Mouse (Mus musculus): ENCODE measurements around the gene Ddx31.

The Ddx31 gene

DNA sequence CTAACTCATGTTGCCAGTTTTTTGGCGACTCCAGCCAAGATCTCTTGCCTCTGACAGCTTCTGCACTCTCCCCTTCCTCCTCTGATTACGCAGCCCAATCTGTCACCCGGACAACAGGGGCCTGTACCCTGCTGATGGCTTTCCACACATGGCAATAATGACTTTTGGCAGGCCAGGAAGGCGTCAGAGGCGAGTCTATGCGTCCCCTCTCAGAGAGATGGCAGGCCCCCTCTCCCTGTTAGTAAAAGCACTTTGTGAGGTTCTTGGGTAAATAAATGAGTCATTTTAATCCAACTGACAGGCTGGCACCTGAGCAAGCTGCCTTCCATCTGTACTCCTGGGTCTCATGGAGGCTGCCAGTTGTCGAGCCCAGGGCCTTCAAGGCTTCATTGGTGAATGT, 27.3 kb downstream of the Ddx31 start:
- DNase-seq = no peak

DNA sequence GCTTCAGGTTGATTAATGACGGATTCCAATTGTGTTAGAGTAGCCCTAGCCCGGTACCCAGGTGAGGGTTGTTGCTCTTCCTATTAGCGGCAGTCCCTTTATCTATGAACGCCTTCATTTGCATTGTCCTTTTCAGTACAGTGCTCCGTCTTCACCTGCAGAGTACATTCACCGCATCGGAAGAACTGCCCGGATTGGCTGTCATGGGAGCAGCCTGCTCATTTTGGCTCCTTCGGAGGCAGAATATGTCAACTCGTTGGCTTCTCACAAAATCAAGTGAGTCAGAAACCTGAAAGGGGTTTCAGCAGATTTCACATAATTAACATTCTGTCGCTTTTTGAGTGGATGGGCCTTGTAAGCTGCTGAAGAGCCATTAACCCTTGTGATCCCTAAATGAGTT, 35.3 kb downstream of the Ddx31 start:
- no peak for DNase-seq

DNA sequence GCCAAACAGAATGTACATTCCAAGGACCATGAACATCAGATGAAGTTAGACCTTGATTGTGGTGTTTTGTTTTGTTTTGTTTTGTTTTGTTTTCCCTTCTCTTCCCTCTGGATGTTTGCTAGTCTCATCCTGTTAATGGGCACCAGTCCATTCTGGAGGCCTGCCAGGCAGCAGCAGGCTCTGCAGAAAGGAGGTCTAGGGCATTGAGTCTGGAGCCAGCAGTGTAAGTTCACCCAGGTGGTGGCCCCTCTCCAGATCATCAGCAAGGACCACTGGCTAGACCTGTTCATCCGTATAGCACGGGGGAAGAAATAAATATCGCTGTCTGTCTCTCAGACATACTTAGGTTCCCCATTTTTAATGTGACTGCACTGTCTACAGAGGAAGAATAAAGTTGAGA, 41.1 kb downstream of the Ddx31 start:
- DNase-seq = no peak

DNA sequence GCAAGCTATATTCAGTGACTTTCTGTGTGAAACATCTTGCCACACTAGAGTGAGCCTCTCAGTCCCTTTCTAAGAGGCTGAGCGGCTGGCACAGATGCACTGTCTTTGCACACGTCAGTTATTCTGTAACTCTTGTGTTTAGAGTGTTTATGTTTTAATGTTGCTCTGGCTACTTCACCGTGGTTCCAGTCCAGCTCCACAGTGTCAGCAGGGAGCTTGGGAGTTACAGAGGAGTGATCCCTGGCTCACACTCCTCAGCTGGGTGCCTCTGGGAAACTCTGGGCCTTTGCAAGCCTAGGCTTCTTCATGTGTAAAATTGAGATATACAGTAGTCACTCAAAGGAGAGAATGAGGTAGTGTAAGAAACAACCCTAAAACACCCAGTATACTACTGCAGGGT, 41.8 kb downstream of the Ddx31 start:
- no peak for DNase-seq

DNA sequence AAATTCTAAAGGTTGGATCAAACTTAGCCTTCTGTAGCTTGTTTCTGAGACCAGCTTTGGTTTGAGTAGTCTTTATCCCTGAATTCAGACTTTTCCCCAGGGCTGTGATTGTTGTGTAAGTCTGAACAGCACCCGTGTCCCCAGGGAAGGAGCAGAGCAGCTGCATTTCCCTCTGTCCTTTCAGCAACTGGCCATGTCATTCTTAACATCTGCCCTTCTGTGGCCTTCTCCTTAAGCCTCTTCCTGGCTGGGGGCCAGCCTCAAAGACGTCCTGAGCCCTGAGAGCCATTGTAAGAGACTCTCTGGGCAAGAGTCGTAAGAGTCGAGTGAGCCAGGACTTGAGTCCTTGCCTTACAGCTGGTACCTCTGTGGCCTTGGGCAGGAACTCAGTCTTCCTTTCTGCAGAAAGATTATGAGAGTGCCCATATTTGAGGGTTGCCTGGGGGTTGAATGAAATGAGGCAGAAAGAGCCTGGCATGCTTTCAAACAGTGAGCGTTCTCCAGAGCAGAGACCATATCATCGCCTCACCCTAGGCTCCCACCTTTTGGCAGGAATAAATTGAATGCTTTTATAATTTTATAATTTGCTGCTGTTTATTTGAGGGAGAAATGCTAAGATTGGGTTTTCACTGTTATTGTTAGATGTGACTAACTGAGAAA, 42.8 kb downstream of the Ddx31 start:
- no peak for DNase-seq

DNA sequence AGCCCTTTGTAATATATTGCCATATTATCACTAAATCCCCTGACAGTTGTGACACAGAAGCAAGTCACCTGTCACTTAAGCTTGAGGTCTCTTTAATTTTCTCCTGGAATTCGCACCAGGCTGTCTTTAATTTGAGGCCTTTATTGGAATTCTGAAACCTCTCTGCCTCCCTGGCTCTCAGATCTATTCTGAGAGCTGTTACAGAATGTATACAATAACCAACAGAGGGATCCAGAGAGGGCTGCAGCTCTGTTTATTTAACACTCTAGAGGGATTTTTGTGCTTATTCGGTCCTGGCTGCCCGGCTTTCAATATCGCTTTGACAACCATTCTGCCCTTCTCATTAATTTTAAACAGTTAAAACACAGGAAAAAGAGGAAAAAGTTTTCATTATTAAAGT, 44.7 kb downstream of the Ddx31 start:
- DNase-seq = no peak

DNA sequence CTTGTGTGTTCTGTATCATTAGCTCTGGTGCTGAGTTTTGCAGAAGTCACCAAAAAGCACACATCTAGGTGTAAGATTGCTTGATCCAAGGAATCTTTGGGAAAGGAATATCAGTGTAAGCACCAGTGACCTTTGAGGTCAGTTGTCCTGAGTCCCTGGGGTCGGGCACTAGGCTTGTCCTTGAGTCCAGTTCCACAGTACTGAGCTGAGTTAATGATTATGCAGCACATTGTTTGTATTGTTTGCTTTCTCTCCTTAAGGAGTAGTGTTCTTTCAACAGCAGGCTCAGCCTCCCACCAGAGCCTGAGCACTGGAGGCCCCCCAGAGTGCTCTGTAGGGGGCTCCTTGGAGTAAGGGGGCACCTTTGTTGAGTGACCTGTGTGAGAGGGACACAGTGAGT, 52.6 kb downstream of the Ddx31 start:
- DNase-seq = no peak

DNA sequence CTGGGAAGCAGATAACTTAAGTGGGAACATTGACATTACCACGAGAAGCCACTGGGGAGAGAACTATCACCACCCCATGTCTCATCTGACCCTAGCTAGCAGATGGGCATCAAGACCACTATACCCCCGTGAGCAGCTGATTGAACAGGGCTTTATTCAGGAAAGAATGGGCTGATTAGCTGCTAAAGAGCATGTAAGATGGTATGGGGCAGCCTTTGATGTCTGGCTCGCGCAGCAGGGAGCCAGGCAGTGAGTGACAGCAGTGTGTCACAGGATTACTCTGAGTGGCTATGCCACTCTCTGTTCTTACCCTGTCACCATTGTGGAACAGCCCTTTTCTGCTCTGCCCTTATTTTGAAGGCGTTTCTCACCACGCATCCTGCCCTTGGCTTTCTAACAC, 53.3 kb downstream of the Ddx31 start:
- DNase-seq = no peak

DNA sequence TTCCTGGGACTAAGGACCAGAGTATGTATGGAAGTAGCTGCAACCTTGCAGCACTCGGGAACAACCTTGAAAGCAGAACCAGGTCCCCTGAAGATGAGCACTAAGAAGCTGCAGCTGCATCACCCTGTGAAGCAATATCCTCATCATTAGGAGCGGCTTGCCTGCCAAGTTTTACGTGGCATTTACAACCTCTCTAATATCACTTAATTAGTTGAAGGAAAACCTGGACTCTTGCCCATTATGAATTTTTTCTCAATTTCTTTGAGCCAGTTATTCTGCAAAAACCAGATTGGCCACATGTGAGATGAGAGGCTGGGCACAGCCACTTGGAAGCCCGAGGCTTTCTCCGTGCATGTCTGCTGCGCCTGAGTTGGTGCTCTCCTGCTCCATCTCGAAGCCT, 55.7 kb downstream of the Ddx31 start:
- no peak for DNase-seq

DNA sequence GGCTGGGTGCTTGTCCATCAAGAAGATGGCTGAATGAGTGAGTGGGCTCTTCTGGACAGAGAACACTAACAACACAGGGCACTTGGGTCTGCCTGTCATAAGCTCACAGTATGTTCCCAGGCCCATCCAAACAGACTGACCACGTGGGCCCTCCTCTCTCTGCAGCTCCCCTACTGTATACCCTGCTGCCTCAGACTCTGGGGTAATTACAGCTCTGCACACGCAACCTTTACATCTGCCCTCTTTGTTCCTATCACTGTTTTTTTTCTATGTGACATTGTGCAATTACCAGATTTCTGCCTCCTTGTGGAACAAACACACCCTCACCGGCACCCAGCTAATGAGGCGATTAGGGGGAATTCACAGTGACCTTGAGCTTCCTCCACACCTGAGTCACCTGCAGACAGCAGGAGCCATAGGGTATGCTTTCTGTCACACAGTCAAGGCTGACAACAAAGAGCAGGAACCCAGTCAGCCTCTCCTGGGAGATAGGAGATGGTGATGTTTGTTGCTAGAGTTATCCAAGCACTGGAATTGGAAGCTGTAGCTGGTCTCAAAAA, 57.2 kb downstream of the Ddx31 start:
- DNase-seq = no peak

DNA sequence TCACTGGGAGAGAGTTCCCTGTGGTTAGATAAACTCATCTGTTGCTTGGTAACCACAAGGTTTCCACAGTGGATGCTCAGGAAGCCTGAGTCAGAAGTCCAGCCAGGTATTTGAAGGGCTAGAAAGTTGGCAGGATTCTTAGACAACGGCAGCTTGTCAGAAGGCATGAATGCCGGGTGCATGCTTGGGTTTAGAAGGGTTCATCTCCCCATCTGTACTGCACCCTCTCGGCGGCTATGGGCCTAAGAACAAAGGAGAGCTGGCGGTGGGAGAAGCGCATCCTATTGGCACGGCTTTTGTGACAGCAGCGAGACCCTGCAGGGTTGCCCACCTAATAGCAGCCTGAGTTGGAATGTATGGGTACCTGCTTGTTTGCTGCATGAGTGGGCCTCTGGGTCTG, 62.1 kb downstream of the Ddx31 start:
- DNase-seq = no peak

DNA sequence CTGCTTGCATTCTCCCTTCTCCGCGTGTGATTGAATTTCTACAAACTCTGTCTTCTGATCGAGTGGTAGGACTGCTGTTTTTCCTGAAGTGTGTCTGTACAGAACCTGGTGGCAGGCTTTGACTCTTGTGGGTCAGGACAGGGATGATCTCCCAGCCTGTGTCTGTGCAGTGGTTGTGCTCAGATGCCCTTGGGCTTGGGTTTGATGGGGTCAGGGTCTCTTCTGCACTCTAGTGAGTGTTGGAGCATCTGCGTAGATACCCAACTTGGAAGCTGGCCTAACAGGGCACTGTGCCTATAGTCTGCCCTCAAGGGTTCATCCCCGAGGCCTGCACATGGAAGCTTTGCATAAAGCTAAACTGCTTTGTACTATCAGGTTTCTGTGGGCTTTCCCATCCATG, 63.7 kb downstream of the Ddx31 start:
- no peak for DNase-seq

DNA sequence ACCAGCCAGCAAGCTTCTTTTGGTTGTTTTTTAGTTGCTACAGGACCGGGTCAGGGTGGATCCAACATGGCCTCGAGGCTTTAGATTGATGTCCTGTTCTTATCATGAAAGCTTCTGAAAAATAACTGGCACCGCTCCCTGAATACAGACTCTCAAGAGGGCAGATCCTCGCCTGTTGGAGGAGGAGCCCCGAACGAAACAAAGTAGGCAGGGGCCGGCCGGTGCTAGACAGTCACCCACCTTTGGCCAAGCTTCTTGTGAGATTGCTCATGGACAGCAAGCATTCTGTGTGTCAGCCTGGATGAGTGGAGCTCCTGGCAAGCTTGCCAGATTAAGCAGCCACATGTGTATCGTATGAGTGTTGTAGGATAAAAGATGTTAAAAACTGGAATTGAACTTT, 64.6 kb downstream of the Ddx31 start:
- no peak for DNase-seq

DNA sequence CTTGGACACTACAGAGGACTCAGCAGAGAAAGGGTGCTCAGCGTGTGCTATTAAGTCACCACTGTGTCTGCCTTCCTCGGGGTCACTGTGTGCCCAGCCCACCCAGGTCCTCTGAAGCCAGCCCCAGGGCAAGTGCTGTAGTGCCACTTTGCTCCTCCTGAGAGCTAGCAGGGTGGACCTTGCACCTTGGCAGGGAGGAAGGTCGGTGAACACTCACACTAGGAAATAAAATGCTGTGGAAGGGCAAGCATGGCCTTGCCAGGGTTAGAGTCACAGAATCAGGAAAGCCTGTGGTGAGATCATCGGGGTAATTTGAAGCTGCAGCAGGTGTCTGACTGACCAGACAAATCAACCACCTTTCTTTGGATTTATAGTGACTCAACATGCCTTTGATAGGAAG, 65.4 kb downstream of the Ddx31 start:
- no peak for DNase-seq

DNA sequence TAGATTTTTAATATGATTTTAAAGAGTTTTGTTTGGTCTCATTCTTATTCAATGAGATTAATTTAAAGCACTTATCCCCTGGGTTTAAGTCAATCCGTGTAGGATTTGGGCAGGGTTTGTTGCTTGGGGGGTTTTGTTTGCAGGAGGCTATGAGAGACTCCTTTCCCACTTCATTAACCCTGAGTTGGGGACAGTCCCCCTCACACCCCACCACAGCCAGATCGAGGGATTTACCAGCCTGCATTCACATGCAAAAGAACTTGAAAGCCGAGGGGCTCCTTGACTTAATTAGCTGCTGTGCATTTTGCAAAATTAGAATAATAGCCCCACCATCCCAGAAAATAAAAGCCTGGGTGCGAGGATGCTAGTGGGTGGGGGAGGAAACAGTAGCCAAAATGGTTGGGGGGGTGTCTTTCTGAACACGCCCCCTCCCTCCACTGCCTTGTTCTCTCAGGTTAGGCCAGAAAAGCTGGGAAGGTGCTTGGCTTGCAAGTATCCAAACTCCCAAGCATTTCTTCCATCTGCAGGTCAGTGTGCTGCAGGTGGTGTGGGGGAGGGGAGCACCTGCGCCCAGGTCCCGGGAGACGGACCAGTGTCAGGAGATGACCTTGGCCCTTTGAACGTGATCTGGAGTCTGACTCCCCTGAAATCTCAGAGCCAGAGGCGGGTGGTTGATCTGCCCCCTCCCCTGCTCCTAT, 67.6 kb downstream of the Ddx31 start:
- no peak for DNase-seq

DNA sequence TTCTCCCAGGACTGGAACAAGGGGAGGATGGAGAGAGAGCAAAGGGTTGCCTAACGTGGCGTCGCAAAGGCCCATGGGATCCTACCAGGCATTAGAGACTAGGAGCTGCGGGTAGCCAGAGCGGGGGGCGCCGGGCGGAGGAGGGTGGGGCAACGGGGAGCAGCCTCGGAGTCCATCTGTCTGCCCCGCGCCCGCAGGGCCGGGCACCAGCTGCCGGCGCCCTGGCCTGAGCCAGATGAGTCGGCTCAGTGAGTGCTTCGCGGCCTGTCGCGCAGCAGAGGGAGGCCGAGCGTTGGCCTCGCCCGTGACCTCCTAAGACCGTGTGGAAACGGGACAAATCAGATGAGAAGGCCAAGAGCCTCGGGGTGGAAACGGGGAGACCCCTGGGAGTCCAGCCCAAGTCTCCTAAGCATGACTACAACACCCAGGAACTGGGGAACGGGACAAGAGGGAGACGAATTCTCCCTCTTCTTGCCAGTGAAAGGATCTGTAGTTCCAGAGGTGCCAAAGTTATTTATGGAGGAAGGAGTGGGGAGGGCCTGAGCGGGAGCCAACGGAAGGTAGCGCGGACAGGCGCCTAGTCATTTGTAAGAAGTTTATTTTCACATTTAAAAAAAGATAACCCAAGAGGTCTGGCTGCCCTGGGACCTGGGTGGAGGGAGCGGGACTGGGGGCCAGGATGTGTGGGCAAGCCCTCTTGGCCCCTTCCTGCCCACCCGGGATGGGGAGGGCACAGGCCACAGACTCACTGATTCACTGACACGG, 68.4 kb downstream of the Ddx31 start:
- DNase-seq = peak; percentile 13

DNA sequence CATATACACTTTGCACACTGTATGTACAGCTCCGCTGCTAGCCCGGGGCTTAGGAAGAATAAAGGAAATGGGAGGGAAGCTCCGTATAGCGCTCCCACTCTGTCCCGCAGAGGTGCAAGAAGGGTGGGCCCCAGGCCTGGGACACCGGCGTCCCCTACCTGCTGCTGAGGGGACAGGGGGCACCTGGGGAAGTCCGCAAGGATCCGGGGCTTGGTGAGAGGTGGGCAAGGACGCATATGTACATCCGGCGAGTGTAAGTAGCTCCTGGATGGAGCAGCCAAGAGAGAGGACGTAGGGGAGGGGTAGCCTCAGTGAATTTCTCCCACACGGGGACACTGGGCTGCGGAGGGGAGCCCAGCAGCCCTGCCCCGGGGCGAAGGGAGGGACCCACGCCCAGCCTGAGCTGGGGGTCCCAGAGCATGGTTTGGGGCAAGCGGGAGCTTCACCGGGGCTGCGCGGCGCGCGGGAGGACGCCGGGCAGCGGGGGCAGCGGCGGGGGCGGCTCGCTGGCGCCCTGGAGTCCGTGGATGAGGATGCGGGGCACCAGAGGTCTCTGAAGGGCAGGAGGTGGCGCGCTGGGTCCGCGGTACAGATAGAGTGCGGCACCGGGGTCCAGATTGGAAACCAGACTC, 69.1 kb downstream of the Ddx31 start:
- DNase-seq = no peak

DNA sequence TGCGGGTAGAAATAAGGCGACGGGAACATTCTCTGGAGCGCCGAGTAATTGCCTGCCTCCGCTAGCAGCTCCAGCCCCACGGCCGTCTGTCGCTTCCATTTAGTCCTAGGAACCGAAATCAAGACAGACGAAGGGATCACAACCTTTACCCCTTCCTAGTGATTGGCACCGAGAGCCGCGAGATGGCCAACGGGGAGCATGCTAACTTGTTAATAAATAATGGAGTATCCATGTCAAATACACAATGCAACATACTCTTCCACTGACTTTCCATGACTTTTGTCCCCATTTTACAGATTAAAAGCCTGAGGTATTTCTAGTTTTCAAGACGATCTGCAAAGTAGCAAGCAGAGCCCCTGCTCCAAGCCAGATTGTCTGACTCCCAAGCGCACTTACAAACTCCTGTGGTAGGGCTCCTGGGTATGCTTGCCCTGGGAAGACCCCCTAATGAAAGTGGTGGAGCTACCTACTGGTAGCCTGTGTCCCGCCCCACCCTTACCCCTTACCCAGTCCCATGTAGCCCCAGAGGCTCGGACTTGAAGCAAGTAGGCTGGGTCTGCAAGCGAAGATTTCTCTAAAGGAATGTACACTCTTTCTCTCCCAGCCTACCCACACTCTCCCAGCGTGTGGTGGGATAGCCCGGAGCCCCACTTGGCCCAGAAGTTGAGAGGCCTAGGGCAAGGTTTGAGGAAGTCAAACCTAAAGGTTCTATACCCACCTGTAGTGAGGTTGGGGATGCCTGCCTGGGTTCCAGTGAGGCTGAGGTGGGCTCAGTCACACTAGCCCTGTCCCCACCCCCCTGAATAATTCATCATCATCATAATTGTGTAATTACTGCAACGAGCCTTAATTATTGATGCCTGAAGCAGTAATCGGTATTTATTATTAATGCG, 69.9 kb downstream of the Ddx31 start:
- no peak for DNase-seq

DNA sequence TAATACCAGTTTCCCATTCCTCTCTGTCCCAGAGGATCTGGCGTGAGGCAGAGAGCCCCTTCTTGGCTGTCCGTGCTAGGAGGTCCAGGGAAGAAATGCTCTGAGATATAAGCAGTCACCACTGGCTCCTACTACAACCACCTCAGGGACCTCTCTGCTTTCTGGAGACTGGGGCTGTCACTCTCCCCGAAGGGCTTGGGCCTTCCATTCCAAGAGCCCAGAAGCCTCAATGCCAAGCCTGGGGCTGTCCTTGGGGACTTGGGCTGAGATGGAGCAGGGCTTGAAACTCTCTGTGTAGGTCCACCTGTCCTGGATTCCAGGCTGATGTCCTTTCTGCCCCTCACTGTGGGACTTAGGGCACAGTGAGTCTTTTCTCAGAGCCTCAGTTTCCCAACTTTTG, 70.7 kb downstream of the Ddx31 start:
- no peak for DNase-seq

DNA sequence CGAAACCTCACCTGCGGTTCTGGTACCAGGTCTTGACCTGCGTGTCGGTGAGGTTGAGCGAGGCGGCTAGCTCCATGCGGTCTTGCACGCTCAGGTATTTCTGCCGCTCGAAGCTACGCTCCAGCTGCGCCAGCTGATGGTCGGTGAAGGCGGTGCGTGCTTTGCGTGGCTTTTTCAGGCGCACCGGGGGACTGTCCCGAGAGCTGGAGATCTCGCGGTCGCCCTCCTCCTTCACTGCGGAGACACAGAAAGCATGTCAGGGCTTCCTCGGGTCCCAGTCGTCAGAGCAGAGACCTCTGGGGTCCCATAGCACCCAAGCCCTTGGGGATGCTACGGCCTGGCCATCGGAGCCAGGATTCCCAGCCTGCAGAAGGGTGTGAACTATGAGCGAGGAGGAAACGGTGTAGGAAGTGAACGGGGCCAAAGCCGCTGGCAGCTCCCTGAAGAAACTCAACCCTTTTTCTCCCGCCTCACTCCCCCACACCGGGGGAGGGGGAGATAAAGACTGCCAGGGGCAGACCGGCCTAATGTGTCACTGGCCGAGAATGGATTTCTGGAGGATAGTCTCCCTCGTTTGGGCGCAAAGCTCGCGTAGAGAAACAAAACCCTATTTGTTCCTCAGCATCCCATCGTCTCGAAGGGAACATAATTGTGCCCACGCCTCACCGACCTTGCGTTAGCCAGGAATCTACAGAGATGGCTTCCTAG, 71.3 kb downstream of the Ddx31 start:
- DNase-seq = peak; percentile 15

DNA sequence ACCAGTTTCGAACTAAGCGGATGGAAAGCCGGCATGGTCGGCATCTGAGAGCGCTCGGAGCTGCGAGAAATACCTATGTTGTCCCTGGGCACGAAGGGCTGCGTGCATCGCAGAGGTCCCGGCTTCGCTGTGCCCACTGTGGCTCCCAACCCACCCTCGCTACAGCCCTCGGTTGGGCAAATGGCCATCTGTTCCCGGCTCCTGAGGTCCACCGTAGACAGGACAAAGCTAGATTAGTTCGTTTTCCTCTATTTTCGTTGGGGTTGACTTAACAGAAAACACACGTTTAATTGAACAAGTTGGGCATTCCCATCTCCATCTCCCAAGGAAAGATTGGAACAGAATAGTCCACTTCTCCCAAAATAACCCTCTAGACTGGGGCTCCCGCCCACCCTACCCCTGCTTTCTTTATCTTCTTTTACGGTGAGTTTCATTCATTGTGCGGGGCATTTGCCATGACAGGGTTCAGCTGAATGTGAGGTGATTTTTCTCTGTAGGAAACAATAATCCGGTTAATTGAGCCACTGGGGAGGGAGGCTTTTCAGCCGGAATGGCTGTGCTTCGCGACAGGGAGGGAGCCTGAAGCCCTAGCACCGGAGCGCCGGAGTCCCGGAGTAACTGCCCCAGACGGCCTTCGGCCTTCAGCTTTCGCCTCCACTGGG, 72.0 kb downstream of the Ddx31 start:
- DNase-seq = no peak
